Mouse (Mus musculus): ENCODE data around the gene Uba1y. TPM values are rescaled to one million over a fixed set of nuclear protein-coding genes. Genes with fewer than 3 reads are reported as not detected.

The Uba1y gene
- not detected in 2 replicates for polyA plus RNA-seq (2015; fragmentation: Nextera tagmentation; extraction: Ambion mirVana)

GRCm38 (mm10) chrY:818396-818795 lies at the start of gene Uba1y:
Uba1y (plus strand) TSS chrY:818649.

DNA sequence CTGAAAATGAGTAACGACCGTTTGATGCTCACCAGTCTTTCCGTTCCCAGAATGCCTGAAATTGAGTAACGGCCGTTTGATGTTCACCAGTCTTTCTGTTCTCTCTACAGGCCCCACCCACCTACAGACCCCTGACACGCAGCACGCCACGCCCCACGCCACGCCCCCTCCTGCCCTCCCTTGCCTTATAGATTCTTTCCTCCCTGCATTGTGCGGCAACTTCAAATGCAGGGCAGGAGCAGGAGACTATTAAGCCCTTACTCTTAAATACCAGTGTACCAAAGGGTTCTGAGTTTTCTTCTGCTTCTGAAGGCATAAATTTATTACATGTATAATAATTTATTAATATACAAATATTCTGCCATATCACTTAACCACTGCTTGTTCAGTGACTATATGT lies 21.1 kb upstream of the Uba1y start, which contains the start of gene Zfy1:
Gene Zfy1 (minus strand): TSS at position 101 of the 400 bp plus-strand sequence.

Other genes with a start within 250 kb of the Uba1y start
- gene Zfy1, start 21.2 kb upstream of the Uba1y start, polyA plus RNA-seq (2015; fragmentation: Nextera tagmentation; extraction: Ambion mirVana), result not detected in 2 replicates
- gene Kdm5d, start 79.1 kb downstream of the Uba1y start, polyA plus RNA-seq (2015; fragmentation: Nextera tagmentation; extraction: Ambion mirVana), result 6.5 and 7.1 TPM in 2 replicates
- gene Eif2s3y, start 191.9 kb downstream of the Uba1y start, polyA plus RNA-seq (2015; fragmentation: Nextera tagmentation; extraction: Ambion mirVana), result 56.5 and 62.9 TPM in 2 replicates

Measured in urinary bladder, postnatal 0 days (tissue).